Mouse (Mus musculus) ES-Bruce4 (cell line): ENCODE results near the gene Pth2. TPM values are rescaled to one million over a fixed set of nuclear protein-coding genes. Genes with fewer than 3 reads are reported as not detected.

ENCODE experiments used
- H3K27ac ChIP-seq: 2 replicates; pipeline ENCODE4 v1.5.1; 2012; ENCODE audit warnings: low read length, inconsistent platforms; ENCODE audit not compliant: insufficient read depth
- H3K27me3 ChIP-seq: 2 replicates; pipeline ENCODE4 v1.6.1; 2012; ENCODE audit warnings: mild to moderate bottlenecking, low read length, inconsistent platforms; ENCODE audit not compliant: control insufficient read depth, poor library complexity, insufficient read depth, severe bottlenecking
- H3K36me3 ChIP-seq: 2 replicates; pipeline ENCODE4 v1.6.1; 2012; ENCODE audit warnings: inconsistent platforms, mild to moderate bottlenecking, low read length, moderate library complexity; ENCODE audit not compliant: control insufficient read depth, poor library complexity, insufficient read depth, severe bottlenecking
- H3K4me1 ChIP-seq: one replicate; pipeline ENCODE4 v1.8.1; 2011; ENCODE audit warnings: low read length; ENCODE audit not compliant: control insufficient read depth, insufficient read depth
- H3K4me3 ChIP-seq: 2 replicates; pipeline ENCODE4 v1.5.1; 2011; ENCODE audit warnings: low read depth, mild to moderate bottlenecking, low read length
- H3K9ac ChIP-seq: 2 replicates; pipeline ENCODE4 v1.6.1; 2012; ENCODE audit warnings: low read depth, mild to moderate bottlenecking, inconsistent platforms; ENCODE audit not compliant: poor library complexity, severe bottlenecking
- H3K9me3 ChIP-seq: replicated peaks from 2 replicates; pipeline ENCODE4 v1.6.1; 2012; ENCODE audit warnings: mild to moderate bottlenecking, low read length, inconsistent platforms; ENCODE audit not compliant: control insufficient read depth, poor library complexity, insufficient read depth, severe bottlenecking
- CTCF ChIP-seq: IDR thresholded peaks from one replicate; pipeline ENCODE4 v1.8.1; 2011; ENCODE audit warnings: low read depth, low read length
- EP300 ChIP-seq: IDR thresholded peaks from 2 replicates; pipeline ENCODE4 v1.6.1; 2011; ENCODE audit warnings: low read depth, low read length; ENCODE audit not compliant: insufficient read depth
- POLR2A ChIP-seq: IDR thresholded peaks from one replicate; pipeline ENCODE4 v1.8.1; 2011; ENCODE audit warnings: low read length; ENCODE audit not compliant: insufficient read depth
- polyA plus RNA-seq: library from polyadenylated mRNA; stranded (reverse); fragments of >200 nt; gene quantifications from 2 replicates; pipeline ENCODE4 v1.2.4, GENCODE M21; 2011; ENCODE audit warnings: low read depth; ENCODE audit not compliant: missing spikeins, insufficient read depth, insufficient read length

Pth2 gene
- polyA plus RNA-seq, 1 experiment, result not detected

DNA sequence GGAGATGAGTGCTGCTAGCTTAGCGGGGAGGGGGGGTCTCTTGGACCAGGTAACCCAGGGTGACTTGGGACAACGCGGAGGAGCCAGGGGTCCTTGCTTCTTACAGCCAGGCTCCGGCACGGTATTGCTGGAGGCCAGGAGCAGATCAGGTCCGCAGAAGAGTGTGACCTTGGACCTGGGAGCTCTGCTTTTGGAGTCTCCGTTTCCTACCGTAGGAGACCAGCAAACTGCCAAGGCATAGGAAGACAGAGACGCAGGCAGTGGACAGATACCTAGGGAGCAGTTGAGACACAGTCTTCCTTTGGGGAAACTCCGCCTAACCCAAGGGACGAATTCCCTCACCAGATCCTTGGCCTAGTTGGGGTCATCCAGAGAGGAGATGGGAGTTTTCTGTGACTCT is 15.1 kb upstream of the Pth2 start:
- Histone ChIP-seq H3K27me3 (peaks cover 1% of the 10 kb centered on the region; the same call in 1 of the 2 replicates), H3K36me3 (no peaks in the 10 kb centered on the region), H3K9me3 (peaks cover 6% of the 10 kb centered on the region; the same call in 1 of the 2 replicates), H3K9ac (no peak overlapping the region), H3K4me3 (no peak overlapping the region), H3K4me1 (no peaks in the 10 kb centered on the region), H3K27ac (no peak overlapping the region)
- TF ChIP-seq EP300, result no peak
- TF ChIP-seq CTCF, result no peak
- no peak for TF ChIP-seq POLR2A

DNA sequence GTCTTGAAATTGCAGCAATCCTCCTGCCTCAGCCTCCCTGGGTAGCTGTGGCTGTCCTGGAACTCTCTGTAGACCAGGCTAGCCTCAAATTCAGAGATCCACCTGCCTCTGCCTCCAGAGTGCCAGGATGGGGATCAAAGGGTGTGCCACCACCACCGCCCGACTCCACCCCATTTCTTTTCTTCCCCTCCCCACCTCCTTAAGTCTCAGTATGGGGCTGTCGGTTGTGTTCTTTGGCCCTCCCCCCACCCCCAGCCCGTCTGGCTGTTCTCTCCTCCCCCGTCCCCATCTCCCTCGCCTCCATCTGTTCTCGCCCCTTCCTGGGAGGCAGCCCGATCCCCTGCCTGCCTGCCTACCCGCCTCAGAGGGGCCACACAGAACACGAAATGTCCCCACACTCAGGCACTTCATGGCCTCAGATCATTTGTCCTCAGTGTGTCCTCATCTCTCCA is 13.8 kb upstream of the Pth2 start:
- Histone ChIP-seq H3K9me3 (peaks cover 6% of the 10 kb centered on the region; the same call in 1 of the 2 replicates), H3K27me3 (peaks cover 1% of the 10 kb centered on the region; the same call in 1 of the 2 replicates), H3K4me1 (no peaks in the 10 kb centered on the region), H3K4me3 (no peak overlapping the region), H3K27ac (no peak overlapping the region), H3K36me3 (no peaks in the 10 kb centered on the region), H3K9ac (no peak overlapping the region)
- no peak for TF ChIP-seq EP300
- TF ChIP-seq CTCF, result no peak
- TF ChIP-seq POLR2A, result no peak

DNA sequence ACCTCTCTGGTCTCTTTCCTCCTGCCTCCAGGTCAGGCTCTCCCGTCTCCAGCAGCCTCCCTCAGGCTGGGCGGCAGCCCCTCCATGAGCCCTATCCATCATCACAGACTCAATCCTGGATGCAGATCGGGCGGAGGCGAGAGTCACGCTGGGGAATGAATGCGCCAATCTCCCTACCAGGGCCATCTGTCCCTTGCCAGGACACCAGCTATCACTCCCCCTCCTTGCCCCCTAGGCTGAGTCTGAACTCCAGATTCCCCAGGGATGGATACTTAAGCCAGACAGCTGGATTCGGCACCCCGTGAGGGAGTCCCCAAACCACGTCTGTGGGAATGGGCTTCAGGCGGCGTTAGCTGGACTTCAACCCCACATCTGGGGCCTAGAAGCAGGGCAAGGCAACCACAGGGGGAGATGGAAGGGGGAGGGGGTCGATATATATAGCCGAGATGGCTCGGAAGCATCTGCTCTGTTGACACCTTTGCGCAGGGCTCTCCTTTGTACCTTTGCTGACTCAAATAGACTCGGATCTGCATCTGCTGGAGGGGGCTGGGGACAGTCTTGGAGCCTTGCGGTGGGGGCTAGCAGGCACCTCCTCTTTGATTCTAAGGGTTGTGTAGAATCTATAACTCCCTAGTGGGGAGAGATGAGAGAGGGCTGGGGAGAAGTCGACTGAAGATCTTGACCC is 12.9 kb upstream of the Pth2 start:
- Histone ChIP-seq H3K9me3 (peaks cover 6% of the 10 kb centered on the region; the same call in 1 of the 2 replicates), H3K27ac (no peak overlapping the region), H3K9ac (no peak overlapping the region), H3K4me3 (no peak overlapping the region), H3K36me3 (no peaks in the 10 kb centered on the region), H3K27me3 (peaks cover 1% of the 10 kb centered on the region; the same call in 1 of the 2 replicates), H3K4me1 (no peaks in the 10 kb centered on the region)
- TF ChIP-seq POLR2A (no peak), CTCF (no peak), EP300 (no peak)

DNA sequence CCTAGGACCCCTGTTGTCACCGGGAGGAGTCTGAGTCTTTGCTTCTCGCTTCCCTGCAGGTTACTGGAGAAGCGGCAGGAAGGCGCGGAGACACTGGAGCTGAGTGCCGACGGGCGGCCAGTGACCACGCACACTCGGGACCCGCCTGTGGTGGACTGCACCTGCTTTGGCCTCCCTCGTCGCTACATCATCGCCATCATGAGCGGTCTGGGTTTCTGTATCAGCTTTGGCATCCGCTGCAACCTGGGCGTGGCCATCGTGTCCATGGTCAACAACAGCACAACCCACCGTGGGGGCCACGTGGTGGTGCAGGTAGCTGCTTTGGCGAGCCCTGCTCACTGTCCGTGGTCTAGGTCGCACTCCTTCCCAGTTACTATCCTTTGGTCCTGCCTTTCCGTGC is 12.1 kb upstream of the Pth2 start:
- no peak for TF ChIP-seq EP300
- no peak for TF ChIP-seq POLR2A
- no peak for TF ChIP-seq CTCF
- Histone ChIP-seq H3K36me3 (no peaks in the 10 kb centered on the region), H3K9ac (no peak overlapping the region), H3K4me3 (peak overlapping the region; percentile 13), H3K9me3 (peaks cover 6% of the 10 kb centered on the region; the same call in 1 of the 2 replicates), H3K4me1 (no peaks in the 10 kb centered on the region), H3K27ac (no peak overlapping the region), H3K27me3 (peaks cover 1% of the 10 kb centered on the region; the same call in 1 of the 2 replicates)

DNA sequence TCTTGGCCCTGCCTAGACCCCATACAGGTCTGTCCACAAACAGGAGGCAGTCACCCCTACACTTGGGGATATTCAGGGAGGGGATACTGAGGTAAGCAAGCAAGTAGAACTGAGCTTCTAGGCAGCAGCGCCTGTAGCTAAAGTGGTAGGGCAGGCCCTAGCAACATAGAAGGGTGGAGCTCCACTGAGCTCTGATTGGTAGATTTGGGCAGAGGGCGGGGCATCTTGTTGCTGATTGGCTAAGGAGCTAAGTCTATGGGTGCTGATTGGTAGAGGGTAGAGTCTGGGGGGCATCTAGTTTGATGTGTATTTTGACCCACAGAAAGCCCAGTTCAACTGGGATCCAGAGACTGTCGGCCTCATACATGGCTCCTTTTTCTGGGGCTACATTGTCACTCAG is 11.3 kb upstream of the Pth2 start:
- Histone ChIP-seq H3K4me3 (no peak overlapping the region), H3K9me3 (peaks cover 6% of the 10 kb centered on the region; the same call in 1 of the 2 replicates), H3K4me1 (peaks cover 2% of the 10 kb centered on the region), H3K9ac (no peak overlapping the region), H3K27ac (no peak overlapping the region), H3K27me3 (no peaks in the 10 kb centered on the region), H3K36me3 (no peaks in the 10 kb centered on the region)
- TF ChIP-seq POLR2A (no peak), EP300 (no peak), CTCF (no peak)

DNA sequence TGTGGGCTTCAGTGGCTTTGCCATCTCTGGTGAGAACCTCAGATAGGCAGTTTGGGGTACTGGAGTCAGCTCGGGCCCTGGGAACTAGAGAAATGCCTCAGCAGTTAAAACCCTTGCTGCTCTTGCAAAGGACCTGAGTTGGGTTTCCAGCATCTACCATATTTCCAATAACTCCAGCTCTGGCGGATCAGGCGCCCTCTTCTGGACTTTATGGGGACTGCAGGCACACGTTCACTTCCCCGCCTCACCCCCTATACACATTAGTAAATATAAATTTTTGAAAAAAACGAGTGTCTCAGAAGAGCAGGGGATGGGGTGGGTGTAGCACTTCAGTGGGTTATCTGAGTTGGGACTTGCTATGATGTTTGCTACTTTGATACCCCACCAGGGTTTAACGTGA is 7.8 kb upstream of the Pth2 start:
- no peak for TF ChIP-seq POLR2A
- peak; percentile 70 for TF ChIP-seq CTCF
- Histone ChIP-seq H3K27me3 (peaks cover 6% of the 10 kb centered on the region), H3K4me1 (peaks cover 2% of the 10 kb centered on the region), H3K27ac (no peak overlapping the region), H3K9me3 (peaks cover 6% of the 10 kb centered on the region; the same call in 1 of the 2 replicates), H3K36me3 (no peaks in the 10 kb centered on the region), H3K4me3 (no peak overlapping the region), H3K9ac (no peak overlapping the region)
